Mouse (Mus musculus): ENCODE data around the gene Ttll13.

The Ttll13 gene

DNA sequence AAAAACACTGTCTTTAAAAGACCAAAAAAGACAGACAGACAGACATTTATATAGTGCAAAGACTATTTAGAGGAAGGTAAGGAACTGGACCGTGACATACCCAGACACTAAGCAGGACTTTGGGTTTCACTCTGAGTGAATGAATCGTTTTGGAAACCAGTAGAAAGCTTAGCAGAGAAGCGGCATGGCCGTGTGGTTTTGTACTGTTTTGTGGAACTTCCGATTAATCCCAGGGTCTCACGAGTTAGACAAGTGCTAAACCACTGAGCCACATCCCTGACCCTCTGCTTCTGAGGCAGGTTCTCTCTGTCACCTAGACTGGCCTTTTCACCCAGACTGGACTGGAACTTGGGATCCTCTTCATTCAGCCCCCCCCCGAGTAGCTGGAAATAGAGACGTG is 31.7 kb upstream of the Ttll13 start:
- in situ Hi-C loops (cut with MboI): loop anchor here (5.0 kb wide), 1 partner anchor 72 kb away; no protein-coding TSS in a partner anchor

DNA sequence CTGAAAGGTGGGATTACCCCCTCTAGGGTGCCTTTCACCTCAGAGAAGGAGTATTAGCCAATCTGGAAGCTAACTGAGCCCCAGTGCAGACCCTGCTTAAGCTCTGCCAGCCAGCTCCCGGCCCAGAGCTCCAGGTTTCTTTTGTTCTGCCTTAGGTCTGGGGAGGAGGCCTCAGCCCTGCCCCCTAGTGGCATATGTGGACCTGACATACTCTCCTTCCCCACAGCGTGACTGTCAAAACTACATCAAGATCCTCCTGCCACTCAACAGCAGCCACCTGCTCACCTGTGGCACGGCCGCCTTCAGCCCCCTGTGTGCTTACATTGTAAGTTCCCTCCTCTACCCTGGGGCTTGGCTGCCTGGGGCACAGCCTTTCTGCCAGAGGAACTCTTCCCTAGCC is 30.8 kb upstream of the Ttll13 start:
- in situ Hi-C loops (cut with MboI): no loop called here

DNA sequence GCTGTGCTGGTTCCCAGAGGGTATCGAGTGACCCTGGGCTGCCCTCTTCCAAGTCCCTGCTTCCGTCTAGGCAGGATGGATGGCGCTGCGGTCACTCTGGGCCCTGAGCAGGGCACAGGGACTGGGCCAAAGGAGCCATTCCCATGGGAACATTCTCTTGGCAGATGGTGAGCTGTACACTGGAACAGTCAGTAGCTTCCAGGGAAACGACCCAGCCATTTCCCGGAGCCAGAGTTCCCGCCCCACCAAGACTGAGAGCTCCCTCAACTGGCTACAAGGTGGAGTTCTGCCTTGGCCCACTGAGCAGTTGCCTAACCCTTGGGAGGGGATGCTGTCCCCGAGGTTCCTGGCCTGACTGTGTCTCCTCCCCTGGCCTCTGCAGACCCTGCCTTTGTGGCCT is 29.6 kb upstream of the Ttll13 start:
- in situ Hi-C loops (cut with MboI): no loop called here

DNA sequence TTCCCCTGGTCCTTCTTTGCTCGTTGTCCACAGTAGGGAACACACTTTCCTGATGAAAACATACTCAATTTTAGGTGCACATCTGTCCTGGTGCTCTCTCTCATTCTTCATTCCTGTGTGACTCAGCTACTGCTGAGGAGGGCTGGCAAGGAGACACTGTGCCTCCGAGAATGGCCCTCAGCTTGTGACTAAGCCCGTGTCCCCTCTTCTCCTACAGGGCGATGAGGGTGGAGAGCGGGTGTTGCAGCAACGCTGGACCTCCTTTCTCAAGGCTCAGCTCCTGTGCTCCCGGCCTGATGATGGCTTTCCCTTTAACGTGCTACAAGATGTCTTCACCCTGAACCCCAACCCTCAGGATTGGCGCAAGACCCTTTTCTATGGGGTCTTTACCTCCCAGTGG is 27.5 kb upstream of the Ttll13 start:
- in situ Hi-C loops (cut with MboI): no loop called here

DNA sequence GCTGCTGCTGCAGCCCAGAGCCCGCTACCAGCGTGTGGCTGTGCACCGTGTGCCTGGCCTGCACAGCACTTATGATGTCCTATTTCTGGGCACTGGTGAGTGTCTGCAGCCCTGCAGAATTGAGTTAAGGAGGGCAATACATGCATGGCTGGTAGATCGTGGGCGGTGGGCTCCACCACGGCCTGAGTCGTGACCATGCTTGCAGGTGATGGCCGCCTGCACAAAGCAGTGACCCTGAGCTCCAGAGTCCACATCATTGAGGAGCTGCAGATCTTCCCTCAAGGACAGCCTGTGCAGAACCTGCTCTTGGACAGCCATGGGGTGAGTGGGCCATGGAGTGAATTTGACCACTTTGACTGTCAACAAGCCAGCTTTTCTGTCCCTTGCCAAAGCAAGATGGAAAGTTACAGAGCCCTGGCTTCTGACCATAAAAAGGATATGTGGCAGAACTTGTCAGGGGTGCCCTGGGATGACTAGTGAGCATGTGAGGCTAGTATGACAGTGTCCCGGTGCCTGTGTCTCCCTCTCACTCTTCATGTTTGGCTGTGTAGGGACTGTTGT is 25.9 kb upstream of the Ttll13 start:
- in situ Hi-C loops (cut with MboI): no loop called here

DNA sequence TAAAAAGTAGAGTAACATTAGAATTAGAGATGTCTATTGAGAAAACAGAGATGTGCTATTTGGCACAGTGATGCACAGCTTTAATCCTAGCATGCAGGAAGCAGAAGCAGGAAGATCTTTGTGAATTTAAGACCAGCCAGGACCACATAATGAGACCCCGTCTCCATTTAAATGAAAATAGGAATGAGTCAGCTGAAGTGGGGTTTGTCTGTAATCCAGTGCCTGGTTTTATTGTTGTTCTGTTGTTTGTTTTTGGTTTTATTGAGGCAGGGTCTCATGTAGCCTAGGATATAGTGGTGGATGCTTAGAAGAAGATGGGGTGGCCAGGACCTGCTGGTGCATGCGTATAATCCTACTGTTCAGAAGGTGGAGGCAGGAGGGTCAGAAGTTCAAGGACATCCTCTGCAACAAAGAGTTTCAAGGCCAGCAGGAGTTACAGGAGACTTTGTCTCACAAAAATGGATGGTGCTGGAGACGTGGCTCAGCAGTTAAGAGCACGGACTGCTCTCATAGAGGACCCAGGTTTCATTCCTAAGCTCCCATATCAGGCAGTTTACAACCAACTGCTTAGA is 24.9 kb upstream of the Ttll13 start:
- in situ Hi-C loops (cut with MboI): no loop called here

DNA sequence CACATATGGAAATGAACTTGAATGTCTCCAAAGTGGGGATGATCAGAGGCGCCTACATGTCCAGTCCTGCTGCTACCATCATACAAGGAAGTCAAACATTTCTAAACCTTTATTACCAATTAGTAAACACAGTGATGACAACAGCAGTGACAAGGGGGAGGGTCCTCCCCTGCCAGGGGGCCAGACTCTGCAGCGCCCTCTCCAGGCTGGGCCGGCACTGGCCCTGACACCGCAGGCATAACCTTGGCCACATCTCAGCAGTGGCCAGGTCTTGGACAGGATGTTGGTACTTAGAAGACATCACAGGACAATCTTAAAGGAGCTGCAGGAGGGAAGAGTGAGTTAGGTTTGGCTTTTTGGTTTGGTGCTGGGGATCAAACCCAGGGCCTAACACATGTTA is 19.1 kb upstream of the Ttll13 start:
- in situ Hi-C loops (cut with MboI): no loop called here

DNA sequence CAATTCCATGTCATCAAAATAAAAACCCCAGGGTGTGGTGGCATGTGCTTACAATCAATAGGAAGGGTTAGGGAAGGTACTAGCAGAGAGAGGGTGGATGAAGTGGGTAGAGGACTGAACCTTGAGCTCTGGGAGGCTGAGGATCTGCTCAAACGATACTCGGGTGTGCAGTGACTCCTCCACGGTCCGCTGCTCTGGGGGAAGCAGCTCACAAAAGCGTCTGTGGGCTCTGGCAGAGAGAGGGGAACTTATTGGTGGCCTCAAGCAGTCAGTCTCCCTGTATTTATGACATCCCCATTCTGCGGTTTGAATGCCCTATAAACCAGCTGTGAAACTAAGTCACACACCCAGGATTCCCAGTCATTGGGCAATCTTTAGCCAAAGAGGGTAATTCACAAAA is 16.0 kb upstream of the Ttll13 start:
- in situ Hi-C loops (cut with MboI): no loop called here

DNA sequence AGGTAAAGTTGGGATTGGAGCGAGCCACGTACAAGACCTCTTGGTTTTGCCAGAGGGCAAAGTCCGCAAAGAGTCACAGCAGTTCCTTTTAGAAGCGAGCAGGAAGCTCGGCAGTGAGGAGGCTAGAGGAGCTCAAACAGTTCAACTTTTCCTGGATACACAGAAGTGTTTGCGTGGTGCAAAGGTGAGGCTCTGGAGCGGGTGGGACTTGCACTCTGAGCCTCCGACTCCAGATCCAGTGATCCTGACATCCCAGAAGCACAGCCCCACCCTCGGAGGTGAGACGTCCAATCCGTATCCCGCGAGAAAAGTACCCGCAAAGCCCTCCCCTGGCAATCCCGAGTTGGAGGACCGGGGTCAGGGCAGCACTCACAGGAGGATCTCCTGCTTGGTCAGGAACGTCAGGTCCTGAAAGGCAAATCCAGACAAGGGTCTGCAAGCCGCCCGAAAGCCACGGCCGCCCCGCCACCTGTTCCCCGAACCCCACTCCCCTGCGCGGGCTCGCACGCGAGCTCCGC is 14.1 kb upstream of the Ttll13 start:
- in situ Hi-C loops (cut with MboI): no loop called here

DNA sequence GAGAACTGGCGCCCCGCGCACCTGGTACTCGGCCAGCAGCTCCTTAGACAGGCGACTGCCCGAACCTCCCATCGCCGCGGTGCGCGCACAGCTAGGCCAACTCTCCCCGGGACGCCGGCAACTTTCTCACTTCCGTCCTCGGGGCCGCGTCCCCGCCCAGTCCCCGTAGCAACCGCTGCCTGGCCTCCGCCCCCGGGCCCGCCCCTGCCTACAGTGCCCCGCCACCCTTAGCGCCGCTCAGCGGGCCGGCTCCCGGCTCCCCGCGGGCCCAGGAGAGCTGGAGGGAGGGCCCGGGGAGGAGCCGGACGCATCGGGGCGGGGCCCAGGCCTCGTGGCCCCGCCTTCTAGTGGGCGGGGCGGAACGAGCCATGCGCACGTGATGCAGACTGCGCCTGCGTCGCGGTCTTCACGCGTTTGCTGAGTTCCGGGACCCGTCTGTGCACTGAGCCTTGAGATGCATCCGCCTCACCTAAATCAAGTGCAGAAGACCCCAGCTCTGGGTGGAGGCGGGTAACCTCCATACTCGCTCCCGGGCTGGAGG is 13.6 kb upstream of the Ttll13 start, which contains the start of the genes Cib1 and Gdpgp1:
Gene Cib1, minus strand, starts transcription at position 325 of the 541 bp plus-strand sequence.
Gene Gdpgp1, plus strand, starts transcription at position 377 of the 541 bp plus-strand sequence.
- in situ Hi-C loops (cut with MboI): no loop called here

DNA sequence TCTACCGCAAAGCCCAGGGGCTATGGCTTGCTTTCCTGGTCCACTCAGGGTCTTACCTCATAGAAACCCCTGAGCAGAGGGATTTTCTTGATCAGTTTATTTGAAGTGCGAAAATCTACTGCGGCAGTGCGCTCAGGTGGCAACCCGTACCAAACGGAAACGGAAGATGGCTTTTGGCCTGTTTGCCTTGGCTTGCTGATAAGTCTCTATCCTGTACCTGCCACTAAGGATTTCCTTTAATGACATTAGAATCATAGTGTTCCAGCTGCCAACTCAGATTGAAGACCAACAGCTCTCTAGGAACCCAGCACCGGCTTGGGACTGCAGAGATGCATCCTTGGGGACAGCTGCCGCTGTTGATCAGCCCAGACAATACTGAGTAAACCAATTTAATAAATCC is 12.4 kb upstream of the Ttll13 start:
- in situ Hi-C loops (cut with MboI): no loop called here

DNA sequence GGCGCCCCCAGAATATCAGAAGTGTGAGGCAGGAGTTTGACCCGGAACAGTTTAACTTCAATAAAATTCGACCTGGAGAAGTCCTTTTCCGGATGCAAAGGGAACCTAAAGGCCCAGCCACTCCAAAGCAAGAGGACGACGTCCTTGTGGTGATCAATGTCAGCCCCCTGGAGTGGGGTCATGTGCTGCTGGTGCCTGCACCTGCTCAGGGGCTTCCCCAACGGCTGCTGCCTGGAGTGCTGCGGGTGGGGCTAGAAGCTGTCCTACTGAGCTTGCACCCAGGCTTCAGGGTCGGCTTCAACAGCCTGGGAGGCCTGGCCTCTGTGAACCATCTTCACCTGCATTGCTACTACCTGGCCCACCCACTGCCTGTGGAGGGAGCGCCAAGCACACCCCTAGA is 7.6 kb upstream of the Ttll13 start:
- in situ Hi-C loops (cut with MboI): no loop called here

DNA sequence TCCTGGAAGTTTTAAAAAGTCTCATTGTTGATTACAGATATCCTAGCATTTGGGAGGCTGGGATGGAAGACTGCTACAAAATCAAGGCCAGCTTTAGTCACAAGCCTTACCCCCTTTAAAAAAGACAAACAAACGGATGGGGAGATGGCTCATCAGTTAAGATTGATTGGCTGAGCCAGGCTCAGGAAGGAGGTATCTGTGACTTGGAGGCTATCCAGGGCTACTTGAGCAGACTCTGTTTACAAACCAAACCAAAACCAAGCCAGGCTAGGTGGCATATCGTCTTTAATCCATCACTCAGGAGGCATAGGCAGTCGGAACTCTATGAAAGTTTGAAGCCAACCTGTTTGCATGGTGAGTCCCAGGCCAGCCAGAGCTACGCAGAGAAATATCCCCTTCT is 4.5 kb upstream of the Ttll13 start:
- in situ Hi-C loops (cut with MboI): no loop called here

DNA sequence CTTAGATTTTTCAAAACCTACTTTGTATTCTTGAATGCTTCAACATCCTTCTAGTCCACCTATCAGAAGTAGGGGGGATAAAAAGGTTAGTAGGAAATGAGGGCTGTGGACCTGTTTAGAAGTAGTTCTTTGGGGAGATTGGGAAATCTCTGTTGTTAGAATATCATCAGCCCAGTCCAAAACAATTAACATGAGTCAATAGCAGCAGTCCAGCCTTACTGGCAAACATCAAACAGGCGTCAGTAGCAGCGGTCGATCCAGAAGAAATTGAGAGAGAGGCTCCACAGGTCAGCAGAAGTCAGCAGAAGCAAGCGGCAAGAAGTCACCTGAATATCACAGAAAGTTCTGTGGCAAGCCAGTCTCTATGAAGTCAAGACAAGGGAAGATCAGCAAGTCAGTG is 1.3 kb upstream of the Ttll13 start:
- in situ Hi-C loops (cut with MboI): no loop called here

DNA sequence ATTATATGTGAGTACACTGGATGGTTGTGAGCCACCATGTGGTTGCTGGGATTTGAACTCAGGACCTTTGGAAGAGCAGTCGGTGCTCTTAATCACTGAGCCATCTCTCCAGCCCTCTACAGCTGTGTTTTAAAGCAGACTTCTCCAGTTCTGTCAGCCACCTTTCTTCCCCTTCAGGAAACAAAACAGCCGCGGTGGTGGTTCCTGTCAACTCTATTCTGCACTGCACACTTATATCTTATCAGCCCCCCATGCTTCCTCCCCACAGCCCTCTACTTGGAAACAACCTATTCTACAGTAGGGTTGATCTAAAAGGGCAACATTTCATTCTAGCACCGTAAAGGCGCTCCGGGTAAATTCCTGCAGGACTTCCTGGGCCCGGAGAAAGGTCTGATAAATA is 683 bp downstream of the Ttll13 start:
- in situ Hi-C loops (cut with MboI): no loop called here

DNA sequence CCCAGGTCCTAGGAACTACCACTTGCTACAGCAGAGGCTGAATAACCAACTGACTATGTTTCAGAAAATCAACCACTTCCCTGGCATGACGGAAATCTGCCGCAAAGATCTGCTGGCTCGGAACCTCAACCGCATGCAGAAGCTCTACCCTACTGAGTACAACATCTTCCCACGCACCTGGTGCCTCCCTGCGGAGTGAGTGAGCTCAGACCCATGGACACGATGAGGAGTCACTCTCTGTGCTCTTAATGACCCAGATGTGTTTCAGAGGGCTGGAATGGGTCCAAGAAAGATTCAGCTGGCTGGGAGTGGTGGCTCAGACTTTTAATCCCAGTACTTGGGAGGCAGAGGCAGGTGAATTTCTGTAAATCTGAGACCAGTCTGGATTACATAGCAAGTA is 6.3 kb downstream of the Ttll13 start:
- in situ Hi-C loops (cut with MboI): no loop called here

DNA sequence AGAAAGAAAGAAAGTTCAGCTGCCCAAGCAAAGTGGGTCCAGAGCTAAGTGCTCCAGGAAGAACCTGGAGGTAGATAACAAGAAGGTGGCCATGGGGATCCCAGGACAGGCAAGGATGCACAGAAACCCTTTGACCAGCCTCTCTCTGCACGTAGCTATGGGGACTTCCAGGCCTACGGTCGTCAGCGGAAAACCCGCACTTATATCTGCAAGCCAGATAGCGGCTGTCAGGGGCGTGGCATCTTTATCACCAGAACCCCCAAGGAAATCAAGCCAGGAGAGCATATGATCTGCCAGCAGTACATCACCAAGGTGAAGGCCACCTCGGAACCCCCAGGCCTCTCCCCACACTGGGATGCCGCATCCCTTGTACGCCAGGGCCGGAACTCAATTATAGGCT is 6.7 kb downstream of the Ttll13 start:
- in situ Hi-C loops (cut with MboI): no loop called here

DNA sequence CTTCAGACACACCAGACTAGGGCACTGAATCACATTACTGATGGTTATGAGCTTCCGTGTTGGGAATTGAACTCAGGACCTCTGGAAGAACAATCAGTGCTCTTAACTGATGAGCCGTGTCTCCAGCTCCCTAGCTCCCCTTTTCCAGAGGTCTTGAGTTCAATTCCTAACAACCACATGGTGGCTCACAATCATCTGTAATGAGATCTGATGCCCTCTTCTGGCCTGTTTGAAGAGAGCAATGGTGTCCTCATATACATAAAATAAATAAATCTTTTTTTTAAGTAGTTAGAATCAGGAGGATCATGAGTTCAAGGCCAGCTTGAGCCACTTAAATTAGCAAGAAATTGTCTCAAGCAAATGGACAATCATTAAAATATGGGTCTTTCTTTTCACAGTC is 9.8 kb downstream of the Ttll13 start:
- in situ Hi-C loops (cut with MboI): no loop called here

DNA sequence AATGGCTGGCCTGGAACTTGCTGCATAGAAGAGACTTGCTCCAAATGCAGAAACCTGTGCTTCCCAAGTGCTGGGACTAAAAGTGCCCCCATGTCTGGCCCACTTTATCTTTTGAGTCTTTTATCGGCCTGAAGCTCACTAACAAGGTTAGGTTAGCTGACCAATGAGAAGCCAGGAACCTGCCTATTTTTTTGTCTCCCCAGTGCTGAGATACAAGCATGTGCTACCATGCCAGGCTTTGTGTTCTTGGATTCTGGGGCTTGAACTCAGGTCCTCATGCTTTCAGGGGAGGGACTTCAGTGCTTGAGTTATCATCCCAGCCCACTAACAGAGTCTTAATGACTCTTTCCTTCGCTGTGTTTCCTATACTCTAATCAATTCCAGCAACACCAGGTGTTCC is 11.5 kb downstream of the Ttll13 start:
- in situ Hi-C loops (cut with MboI): no loop called here

DNA sequence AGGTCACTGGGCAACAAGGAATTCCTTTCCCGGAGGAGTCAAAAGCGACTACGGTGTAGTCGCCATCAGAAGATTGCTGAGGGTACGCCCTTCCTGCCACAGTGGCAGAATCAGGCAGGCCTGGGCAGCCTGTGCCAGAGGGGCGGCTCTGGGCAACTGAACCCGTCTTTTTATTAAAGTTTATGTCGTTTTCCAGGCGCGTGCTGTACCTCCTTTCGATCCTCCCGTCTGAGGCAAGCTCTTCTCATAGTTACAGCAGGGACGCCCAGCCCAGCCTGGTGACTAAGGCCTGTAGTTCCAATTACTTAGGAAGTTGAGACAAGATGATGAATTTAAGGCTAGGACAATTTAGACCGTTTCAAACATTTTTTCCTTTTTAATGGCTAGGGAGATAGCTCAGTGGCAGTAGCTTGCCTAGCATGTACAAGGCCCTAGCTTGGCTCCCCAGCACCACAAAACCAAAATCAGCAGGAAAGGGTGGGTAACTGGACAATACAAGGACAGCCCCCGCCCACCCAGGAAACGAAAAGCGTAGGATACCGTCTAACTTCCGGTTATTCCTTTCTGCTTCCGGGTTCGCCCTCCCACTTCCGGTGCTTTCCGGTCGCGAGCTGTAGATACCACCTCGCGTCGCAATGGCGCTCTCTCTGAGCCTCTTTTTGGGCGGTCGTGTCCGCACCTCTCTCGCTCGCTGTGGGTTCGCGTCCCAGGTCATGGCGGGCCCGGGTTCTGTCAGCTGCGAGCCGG is 14.6 kb downstream of the Ttll13 start, which contains the start of gene Ngrn:
Gene Ngrn, plus strand, starts transcription at position 591 of the 747 bp plus-strand sequence.
- in situ Hi-C loops (cut with MboI): no loop called here

DNA sequence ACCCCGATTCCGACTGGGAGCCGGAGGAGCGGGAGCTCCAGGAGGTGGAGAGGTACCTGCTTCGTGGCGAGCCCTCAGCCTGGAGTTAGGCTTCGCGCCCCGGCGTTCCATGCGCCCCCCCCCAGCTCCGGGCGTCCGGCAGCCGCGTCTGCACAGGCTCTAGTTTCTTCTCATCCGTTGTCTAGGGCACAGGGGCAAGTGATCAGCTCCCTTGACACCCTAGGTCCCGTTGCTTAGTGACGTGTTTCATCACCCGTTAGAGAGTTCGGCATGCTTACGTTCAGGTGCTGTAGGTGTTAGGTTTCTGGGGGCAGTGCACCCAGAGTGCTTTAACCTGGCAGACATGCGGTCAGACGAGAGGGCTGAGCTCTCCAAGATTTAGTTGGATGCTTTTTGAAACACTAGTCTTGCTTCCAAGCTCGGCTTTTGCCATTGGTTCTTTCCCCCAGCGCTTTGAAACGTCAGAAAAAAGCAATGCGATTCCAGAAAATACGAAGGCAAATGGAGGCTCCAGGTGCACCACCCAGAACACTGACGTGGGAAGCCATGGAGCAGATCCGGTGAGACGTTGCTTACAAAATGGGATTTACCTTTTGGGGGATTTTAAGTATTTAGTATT is 15.3 kb downstream of the Ttll13 start:
- in situ Hi-C loops (cut with MboI): no loop called here

DNA sequence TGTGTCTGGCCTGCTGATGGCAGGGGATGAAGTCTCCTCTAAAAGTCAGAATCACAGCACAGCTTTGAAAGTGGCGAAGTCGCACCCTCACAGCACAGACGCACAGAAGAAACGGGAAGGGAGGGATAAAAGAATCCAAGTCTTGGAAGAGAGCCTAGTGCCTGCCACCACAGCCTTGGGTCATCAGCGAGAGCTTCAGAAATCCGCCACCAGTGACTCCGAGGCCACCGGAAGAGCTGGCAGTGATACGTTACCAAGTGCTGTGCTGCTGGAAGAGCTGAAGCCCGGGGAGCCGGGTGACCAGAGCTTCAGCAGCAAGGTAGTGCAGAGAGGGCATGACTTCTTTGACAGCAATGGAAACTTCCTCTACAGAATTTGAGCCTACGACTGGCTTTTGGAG is 18.4 kb downstream of the Ttll13 start:
- in situ Hi-C loops (cut with MboI): no loop called here

All from mature B cell (primary cell).